Mouse (Mus musculus): ENCODE results near the gene Uba6. TPM values are rescaled to one million over a fixed set of nuclear protein-coding genes. Genes with fewer than 3 reads are reported as not detected.

Gene Uba6
- 22.9 and 25.8 TPM in 2 replicates for polyA plus RNA-seq (2014; fragmentation: Nextera tagmentation; extraction: Ambion mirVana)

GRCm38 (mm10) chr5:86172449-86173161, at the start of gene Uba6:
Gene Uba6, minus strand, starts transcription at chr5:86172803.
- ATAC-seq (ENCODE audit: low FRiP score): peak; percentile 99
- Histone ChIP-seq H3K9ac (ENCODE audit: low read depth, low read length) (peak within 1 kb of the TSS; percentile 76), H3K9me3 (ENCODE audit: control insufficient read depth, low read length) (no peaks in the 10 kb centered on the region), H3K27ac (ENCODE audit: low read depth, low read length) (peak within 1 kb of the TSS; percentile 93), H3K27me3 (ENCODE audit: control insufficient read depth, insufficient read depth, low read length) (no peaks in the 10 kb centered on the region), H3K36me3 (ENCODE audit: control insufficient read depth, insufficient read depth, low read length) (no peaks in the 10 kb centered on the region), H3K4me1 (replicated peaks; ENCODE audit: control insufficient read depth, insufficient read depth, low read length) (no peaks in the 10 kb centered on the region), H3K4me2 (replicated peaks; ENCODE audit: low read depth, low read length) (peak within 1 kb of the TSS; percentile 58), H3K4me3 (ENCODE audit: low read depth, low read length) (peak within 1 kb of the TSS; percentile 67)
- peak; percentile 99 for DNase-seq (ENCODE audit: low spot score)
- WGBS: under 1% methylated on average over 49 of the region's 67 CpGs

DNA sequence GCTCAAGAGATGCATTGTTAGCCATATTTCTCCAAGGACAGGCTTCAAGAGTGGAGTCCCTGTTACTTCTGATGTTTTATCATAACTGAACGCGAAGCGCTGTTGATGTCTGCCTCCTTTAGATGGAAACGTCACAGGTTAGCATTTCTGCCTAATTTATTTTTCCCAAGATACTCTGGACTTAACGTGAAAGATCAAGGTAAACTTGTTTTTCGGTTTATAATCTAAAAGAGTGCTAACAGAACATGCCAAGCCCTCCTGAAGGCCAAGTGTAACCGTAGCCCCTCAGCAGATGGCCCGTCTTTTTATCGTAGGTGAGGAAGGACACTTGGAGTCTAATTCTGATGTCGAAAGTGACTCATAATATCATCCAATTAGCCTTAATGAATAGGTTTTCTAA, 25.2 kb upstream of the Uba6 start, which contains the start of gene Gnrhr:
Gnrhr (minus strand) TSS at position 101 of the 400 bp plus-strand sequence.
- no peaks in the 10 kb centered on the region for H3K9me3 ChIP-seq (ENCODE audit: control insufficient read depth, low read length)
- H3K4me2 ChIP-seq (replicated peaks; ENCODE audit: low read depth, low read length): no peak within 1 kb of the TSS
- H3K9ac ChIP-seq (ENCODE audit: low read depth, low read length): no peak within 1 kb of the TSS
- H3K36me3 ChIP-seq (ENCODE audit: control insufficient read depth, insufficient read depth, low read length): no peaks in the 10 kb centered on the region
- 94% methylated on average over 10 of the region's 10 CpGs for WGBS
- H3K4me1 ChIP-seq (replicated peaks; ENCODE audit: control insufficient read depth, insufficient read depth, low read length): no peaks in the 10 kb centered on the region
- H3K27me3 ChIP-seq (ENCODE audit: control insufficient read depth, insufficient read depth, low read length): no peaks in the 10 kb centered on the region
- H3K27ac ChIP-seq (ENCODE audit: low read depth, low read length): no peak within 1 kb of the TSS
- no peak within 1 kb of the TSS for H3K4me3 ChIP-seq (ENCODE audit: low read depth, low read length)
- DNase-seq (ENCODE audit: low spot score) (no peak), ATAC-seq (ENCODE audit: low FRiP score) (no peak)

DNA sequence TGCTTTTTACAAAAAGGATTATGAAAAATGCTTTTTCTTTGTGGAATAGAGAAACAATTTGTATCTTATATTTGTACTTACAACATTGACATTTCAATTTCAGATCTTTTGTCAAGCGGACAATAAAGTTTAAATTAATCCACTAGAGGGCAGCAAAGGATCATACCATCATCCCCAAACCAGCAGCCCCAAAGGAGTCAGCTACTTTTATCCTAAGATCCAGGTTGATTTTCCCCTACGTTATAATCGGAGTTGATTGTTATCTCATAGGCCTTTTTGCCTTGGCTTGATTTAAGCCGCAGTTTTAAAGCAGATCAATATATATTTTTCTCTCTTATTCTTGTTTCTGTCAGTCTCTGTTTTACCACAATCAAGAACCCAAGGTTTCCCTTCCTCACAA, 18.8 kb upstream of the Uba6 start:
- Histone ChIP-seq H3K4me2 (replicated peaks; ENCODE audit: low read depth, low read length) (no peak overlapping the region), H3K9me3 (ENCODE audit: control insufficient read depth, low read length) (no peaks in the 10 kb centered on the region), H3K36me3 (ENCODE audit: control insufficient read depth, insufficient read depth, low read length) (no peaks in the 10 kb centered on the region), H3K4me3 (ENCODE audit: low read depth, low read length) (no peak overlapping the region), H3K9ac (ENCODE audit: low read depth, low read length) (no peak overlapping the region), H3K27me3 (ENCODE audit: control insufficient read depth, insufficient read depth, low read length) (no peaks in the 10 kb centered on the region), H3K4me1 (replicated peaks; ENCODE audit: control insufficient read depth, insufficient read depth, low read length) (no peaks in the 10 kb centered on the region), H3K27ac (ENCODE audit: low read depth, low read length) (no peak overlapping the region)
- 23% methylated on average over 4 of the region's 4 CpGs for WGBS
- DNase-seq (ENCODE audit: low spot score): peak; percentile 60
- ATAC-seq (ENCODE audit: low FRiP score): peak; percentile 61; the same call in 1 of the 2 replicates

GRCm38 (mm10) chr5:86190770-86191169, 18.2 kb upstream of the Uba6 start:
- ATAC-seq (ENCODE audit: low FRiP score) (no peak), DNase-seq (ENCODE audit: low spot score) (peak; percentile 48)
- H3K27ac ChIP-seq (ENCODE audit: low read depth, low read length): no peak overlapping the region
- H3K4me3 ChIP-seq (ENCODE audit: low read depth, low read length): no peak overlapping the region
- H3K4me2 ChIP-seq (replicated peaks; ENCODE audit: low read depth, low read length): no peak overlapping the region
- WGBS: 23% methylated on average over 5 of the region's 5 CpGs
- no peaks in the 10 kb centered on the region for H3K36me3 ChIP-seq (ENCODE audit: control insufficient read depth, insufficient read depth, low read length)
- H3K9ac ChIP-seq (ENCODE audit: low read depth, low read length): no peak overlapping the region
- H3K4me1 ChIP-seq (replicated peaks; ENCODE audit: control insufficient read depth, insufficient read depth, low read length): no peaks in the 10 kb centered on the region
- no peaks in the 10 kb centered on the region for H3K27me3 ChIP-seq (ENCODE audit: control insufficient read depth, insufficient read depth, low read length)
- no peaks in the 10 kb centered on the region for H3K9me3 ChIP-seq (ENCODE audit: control insufficient read depth, low read length)

- Histone ChIP-seq H3K36me3 (ENCODE audit: control insufficient read depth, insufficient read depth, low read length) (no peaks in the 10 kb centered on the region), H3K4me2 (replicated peaks; ENCODE audit: low read depth, low read length) (no peak overlapping the region), H3K27ac (ENCODE audit: low read depth, low read length) (no peak overlapping the region), H3K9me3 (ENCODE audit: control insufficient read depth, low read length) (no peaks in the 10 kb centered on the region), H3K4me3 (ENCODE audit: low read depth, low read length) (no peak overlapping the region), H3K9ac (ENCODE audit: low read depth, low read length) (no peak overlapping the region), H3K27me3 (ENCODE audit: control insufficient read depth, insufficient read depth, low read length) (no peaks in the 10 kb centered on the region), H3K4me1 (replicated peaks; ENCODE audit: control insufficient read depth, insufficient read depth, low read length) (no peaks in the 10 kb centered on the region)
- DNase-seq (ENCODE audit: low spot score) (peak; percentile 2), ATAC-seq (ENCODE audit: low FRiP score) (no peak)
- WGBS: 42% methylated on average over 15 of the region's 15 CpGs
These were observed 17.7 kb upstream of the Uba6 start for GRCm38 (mm10) chr5:86190290-86190689.

DNA sequence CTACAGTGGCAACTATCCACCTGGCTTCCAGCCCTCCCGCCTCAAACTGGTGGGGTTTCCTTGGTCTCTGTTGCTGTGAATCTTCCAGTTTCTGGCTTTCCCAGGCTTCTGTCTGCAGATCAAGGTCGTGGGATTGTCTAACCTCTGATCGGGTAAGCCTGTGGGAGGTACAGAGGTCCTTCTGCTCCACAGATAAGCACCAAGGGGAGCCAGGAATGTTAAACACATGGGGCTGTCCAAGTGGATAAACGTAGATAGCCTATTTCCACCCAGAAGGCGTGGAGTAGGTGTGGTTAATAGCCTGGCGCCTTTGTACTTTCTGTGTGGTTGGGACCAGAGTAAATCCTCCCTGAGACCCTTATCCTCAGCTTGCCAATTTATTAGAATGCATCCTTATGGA, 14.8 kb upstream of the Uba6 start:
- Histone ChIP-seq H3K4me3 (ENCODE audit: low read depth, low read length) (no peak overlapping the region), H3K27ac (ENCODE audit: low read depth, low read length) (no peak overlapping the region), H3K9ac (ENCODE audit: low read depth, low read length) (no peak overlapping the region), H3K36me3 (ENCODE audit: control insufficient read depth, insufficient read depth, low read length) (no peaks in the 10 kb centered on the region), H3K4me1 (replicated peaks; ENCODE audit: control insufficient read depth, insufficient read depth, low read length) (no peaks in the 10 kb centered on the region), H3K9me3 (ENCODE audit: control insufficient read depth, low read length) (no peaks in the 10 kb centered on the region), H3K27me3 (ENCODE audit: control insufficient read depth, insufficient read depth, low read length) (no peaks in the 10 kb centered on the region), H3K4me2 (replicated peaks; ENCODE audit: low read depth, low read length) (no peak overlapping the region)
- WGBS: 79% methylated on average over 6 of the region's 6 CpGs
- ATAC-seq (ENCODE audit: low FRiP score) (no peak), DNase-seq (ENCODE audit: low spot score) (no peak)

DNA sequence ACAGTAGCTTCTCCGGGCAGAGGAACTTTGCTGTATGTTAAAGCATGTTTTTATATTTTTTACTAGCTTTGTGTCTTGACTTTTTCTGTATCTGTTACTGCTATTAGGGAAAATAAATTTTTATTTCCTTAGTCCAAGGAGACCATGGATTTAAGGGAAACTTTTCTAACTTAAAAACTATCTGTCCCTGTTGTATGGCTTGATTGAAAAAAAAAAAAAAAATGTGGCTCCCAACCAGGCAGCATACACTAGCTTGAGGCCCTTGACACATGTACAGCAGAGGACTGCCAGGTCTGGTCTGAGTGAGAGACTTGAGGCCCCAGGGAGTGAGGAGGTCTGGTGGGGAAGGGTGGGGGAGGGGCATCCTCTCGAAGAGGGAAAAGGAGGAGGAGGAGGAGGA, 1.2 kb upstream of the Uba6 start:
- Histone ChIP-seq H3K27ac (ENCODE audit: low read depth, low read length) (no peak overlapping the region), H3K9me3 (ENCODE audit: control insufficient read depth, low read length) (no peaks in the 10 kb centered on the region), H3K27me3 (ENCODE audit: control insufficient read depth, insufficient read depth, low read length) (no peaks in the 10 kb centered on the region), H3K36me3 (ENCODE audit: control insufficient read depth, insufficient read depth, low read length) (no peaks in the 10 kb centered on the region), H3K9ac (ENCODE audit: low read depth, low read length) (no peak overlapping the region), H3K4me3 (ENCODE audit: low read depth, low read length) (no peak overlapping the region), H3K4me1 (replicated peaks; ENCODE audit: control insufficient read depth, insufficient read depth, low read length) (no peaks in the 10 kb centered on the region), H3K4me2 (replicated peaks; ENCODE audit: low read depth, low read length) (no peak overlapping the region)
- ATAC-seq (ENCODE audit: low FRiP score) (no peak), DNase-seq (ENCODE audit: low spot score) (no peak)
- 48% methylated on average over 2 of the region's 2 CpGs for WGBS

DNA sequence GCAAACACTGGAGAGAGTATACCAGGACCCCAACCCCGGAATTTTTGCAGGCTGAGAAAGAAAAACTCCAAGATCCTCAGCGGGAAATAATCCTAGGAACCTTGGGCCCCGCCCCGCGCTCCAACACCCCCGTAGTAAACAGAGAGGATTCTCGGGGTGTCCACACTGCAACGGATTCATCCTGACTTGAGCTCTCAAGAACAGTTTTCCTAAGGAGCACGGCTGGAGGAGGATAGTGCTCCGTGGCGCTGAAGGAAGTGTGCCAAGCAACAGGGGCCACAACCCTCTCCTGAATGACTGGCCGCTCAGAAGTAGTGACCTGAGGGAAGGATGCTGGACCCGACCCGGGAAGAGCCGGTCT, 535 bp downstream of the Uba6 start:
- no peak for DNase-seq (ENCODE audit: low spot score)
- Histone ChIP-seq H3K9ac (ENCODE audit: low read depth, low read length) (peak overlapping the region; percentile 76), H3K4me3 (ENCODE audit: low read depth, low read length) (peak overlapping the region; percentile 67), H3K27ac (ENCODE audit: low read depth, low read length) (peak overlapping the region; percentile 93), H3K27me3 (ENCODE audit: control insufficient read depth, insufficient read depth, low read length) (no peaks in the 10 kb centered on the region), H3K36me3 (ENCODE audit: control insufficient read depth, insufficient read depth, low read length) (no peaks in the 10 kb centered on the region), H3K4me1 (replicated peaks; ENCODE audit: control insufficient read depth, insufficient read depth, low read length) (no peaks in the 10 kb centered on the region), H3K9me3 (ENCODE audit: control insufficient read depth, low read length) (no peaks in the 10 kb centered on the region), H3K4me2 (replicated peaks; ENCODE audit: low read depth, low read length) (peak overlapping the region; percentile 58)
- 0% methylated on average over 15 of the region's 15 CpGs for WGBS
- 0 out of 2 replicates have a peak, but pooled peaks have one; percentile 0 for ATAC-seq (ENCODE audit: low FRiP score)

GRCm38 (mm10) chr5:86129828-86130227, 42.8 kb downstream of the Uba6 start:
- Histone ChIP-seq H3K4me2 (replicated peaks; ENCODE audit: low read depth, low read length) (no peak overlapping the region), H3K9ac (ENCODE audit: low read depth, low read length) (no peak overlapping the region), H3K4me3 (ENCODE audit: low read depth, low read length) (no peak overlapping the region), H3K36me3 (ENCODE audit: control insufficient read depth, insufficient read depth, low read length) (no peaks in the 10 kb centered on the region), H3K27me3 (ENCODE audit: control insufficient read depth, insufficient read depth, low read length) (no peaks in the 10 kb centered on the region), H3K9me3 (ENCODE audit: control insufficient read depth, low read length) (no peaks in the 10 kb centered on the region), H3K27ac (ENCODE audit: low read depth, low read length) (no peak overlapping the region), H3K4me1 (replicated peaks; ENCODE audit: control insufficient read depth, insufficient read depth, low read length) (no peaks in the 10 kb centered on the region)
- DNase-seq (ENCODE audit: low spot score): no peak
- ATAC-seq (ENCODE audit: low FRiP score): no peak
